Mouse (Mus musculus) MEL (cell line): ENCODE results near the gene Col13a1. TPM values are rescaled to one million over a fixed set of nuclear protein-coding genes. Genes with fewer than 3 reads are reported as not detected.

Source experiments
- DNase-seq: peaks from one replicate; pipeline ENCODE4 v3.0.0; 2011; ENCODE audit warnings: low read depth, low spot score
- H3K27ac ChIP-seq: 2 replicates; pipeline ENCODE4 v1.5.1; 2012; ENCODE audit warnings: low read depth, mild to moderate bottlenecking, control low read depth, low read length, moderate library complexity; ENCODE audit not compliant: control insufficient read depth
- H3K27me3 ChIP-seq, 2 experiments: fragments of 150-350 bp in 1 of 2; sonication (generic) in 1 of 2; 2 replicates each; pipeline ENCODE4 v1.6.1; 2012; ENCODE audit warnings: low read length in 2 of 2, mild to moderate bottlenecking in 2 of 2, improper control_type of control experiment in 1 of 2, moderate library complexity in 1 of 2; ENCODE audit not compliant: insufficient read depth in 2 of 2, control insufficient read depth in 1 of 2
- H3K36me3 ChIP-seq, 2 experiments: 2 replicates each; pipeline ENCODE4 v1.6.1; 2012 to 2014; ENCODE audit warnings: low read length in 2 of 2, improper control_type of control experiment in 1 of 2, inconsistent platforms in 1 of 2, mild to moderate bottlenecking in 1 of 2; ENCODE audit not compliant: insufficient read depth in 2 of 2, control insufficient read depth in 1 of 2
- H3K4me1 ChIP-seq, 2 experiments: fragments of 150-350 bp in 1 of 2; sonication (generic) in 1 of 2; 2 replicates each; pipeline ENCODE4 v1.6.1; 2012; ENCODE audit warnings: low read length in 2 of 2, improper control_type of control experiment in 1 of 2, mild to moderate bottlenecking in 1 of 2; ENCODE audit not compliant: insufficient read depth in 2 of 2, control insufficient read depth in 1 of 2
- H3K4me3 ChIP-seq, 2 experiments: fragments of 150-350 bp in 1 of 2; sonication (generic) in 1 of 2; 2 replicates each; pipeline ENCODE4 v1.5.1; 2012; ENCODE audit warnings: low read depth in 2 of 2, low read length in 2 of 2, mild to moderate bottlenecking in 2 of 2, moderate library complexity in 2 of 2, control low read depth in 1 of 2, improper control_type of control experiment in 1 of 2; ENCODE audit not compliant: control insufficient read depth in 1 of 2, insufficient read depth in 1 of 2
- H3K79me2 ChIP-seq: 2 replicates; pipeline ENCODE4 v1.6.1; 2012; ENCODE audit warnings: mild to moderate bottlenecking, low read length, moderate library complexity; ENCODE audit not compliant: control insufficient read depth, poor library complexity, insufficient read depth
- H3K9ac ChIP-seq: 2 replicates; pipeline ENCODE4 v1.6.1; 2012; ENCODE audit warnings: low read depth, mild to moderate bottlenecking, control low read depth, low read length, moderate library complexity; ENCODE audit not compliant: control insufficient read depth, poor library complexity, severe bottlenecking
- H3K9me3 ChIP-seq: fragments of 150-350 bp; sonication (generic); replicated peaks from 2 replicates; pipeline ENCODE4 v1.6.1; 2012; ENCODE audit warnings: mild to moderate bottlenecking, low read length, improper control_type of control experiment, moderate library complexity; ENCODE audit not compliant: insufficient read depth
- BHLHE40 ChIP-seq: IDR thresholded peaks from 2 replicates; pipeline ENCODE4 v1.6.1; 2012; ENCODE audit warnings: low read depth, mild to moderate bottlenecking, inconsistent platforms, low read length, improper control_type of control experiment, borderline replicate concordance
- CHD1 ChIP-seq: IDR thresholded peaks from 2 replicates; pipeline ENCODE4 v1.6.1; 2012; ENCODE audit warnings: low read depth, mild to moderate bottlenecking, inconsistent platforms, low read length, improper control_type of control experiment
- CTCF ChIP-seq, 3 experiments: IDR thresholded peaks in 2 of 3; conservative IDR thresholded peaks in 1 of 3; 2 replicates each; pipeline ENCODE4 v1.5.1; 2011 to 2012; ENCODE audit warnings: low read length in 3 of 3, low read depth in 2 of 3, mild to moderate bottlenecking in 2 of 3, improper control_type of control experiment in 1 of 3, inconsistent platforms in 1 of 3, mixed read lengths in 1 of 3, moderate library complexity in 1 of 3; ENCODE audit not compliant: control insufficient read depth in 1 of 3, insufficient read depth in 1 of 3, poor library complexity in 1 of 3, severe bottlenecking in 1 of 3
- EP300 ChIP-seq, 2 experiments: IDR thresholded peaks; 2 replicates each; pipeline ENCODE4 v1.6.1; 2011; ENCODE audit warnings: improper control_type of control experiment in 2 of 2, low read length in 2 of 2, low read depth in 1 of 2, mild to moderate bottlenecking in 1 of 2
- ETS1 ChIP-seq: IDR thresholded peaks from 2 replicates; pipeline ENCODE4 v1.6.1; 2012; ENCODE audit warnings: low read depth, mild to moderate bottlenecking, inconsistent platforms, low read length, improper control_type of control experiment, moderate library complexity
- GABPA ChIP-seq: IDR thresholded peaks from 2 replicates; pipeline ENCODE4 v1.6.1; 2012; ENCODE audit warnings: low read depth, mild to moderate bottlenecking, inconsistent platforms, low read length, improper control_type of control experiment, moderate library complexity
- MAX ChIP-seq: IDR thresholded peaks from 2 replicates; pipeline ENCODE4 v1.6.1; 2011; ENCODE audit warnings: low read length, improper control_type of control experiment
- MEF2A ChIP-seq: IDR thresholded peaks from 2 replicates; pipeline ENCODE4 v1.6.1; 2014; ENCODE audit warnings: low read depth, mild to moderate bottlenecking, inconsistent platforms, low read length, improper control_type of control experiment; ENCODE audit not compliant: poor library complexity, insufficient replicate concordance, severe bottlenecking; ENCODE audit errors: extremely low read depth
- MYB ChIP-seq: IDR thresholded peaks from 2 replicates; pipeline ENCODE4 v1.6.1; 2011; ENCODE audit warnings: mild to moderate bottlenecking, low read depth, low read length, improper control_type of control experiment
- POLR2A ChIP-seq, 2 experiments: IDR thresholded peaks; 2 replicates each; pipeline ENCODE4 v1.6.1; 2011 to 2012; ENCODE audit warnings: low read length in 2 of 2, mild to moderate bottlenecking in 2 of 2, control low read depth in 1 of 2, improper control_type of control experiment in 1 of 2, low read depth in 1 of 2, moderate library complexity in 1 of 2; ENCODE audit not compliant: control insufficient read depth in 1 of 2, insufficient read depth in 1 of 2, poor library complexity in 1 of 2
- POLR2AphosphoS2 ChIP-seq: IDR thresholded peaks from 2 replicates; pipeline ENCODE4 v1.6.1; 2011; ENCODE audit warnings: low read length, improper control_type of control experiment
- POLR2AphosphoS5 ChIP-seq: IDR thresholded peaks from 2 replicates; pipeline ENCODE4 v1.6.1; 2012; ENCODE audit warnings: low read depth, borderline replicate concordance, mild to moderate bottlenecking, inconsistent platforms, low read length, moderate library complexity, mixed read lengths
- RAD21 ChIP-seq: IDR thresholded peaks from 2 replicates; pipeline ENCODE4 v1.6.1; 2011; ENCODE audit warnings: mild to moderate bottlenecking, low read depth, low read length, improper control_type of control experiment
- SIN3A ChIP-seq: IDR thresholded peaks from 2 replicates; pipeline ENCODE4 v1.6.1; 2012; ENCODE audit warnings: low read length, improper control_type of control experiment, inconsistent platforms
- TAL1 ChIP-seq: IDR thresholded peaks from 2 replicates; pipeline ENCODE4 v1.6.1; 2012; ENCODE audit warnings: mild to moderate bottlenecking, inconsistent platforms, low read length, moderate library complexity, mixed read lengths
- TBP ChIP-seq: IDR thresholded peaks from 2 replicates; pipeline ENCODE4 v1.8.0; 2011; ENCODE audit warnings: low read depth, low read length, improper control_type of control experiment
- TCF12 ChIP-seq: IDR thresholded peaks from 2 replicates; pipeline ENCODE4 v1.6.1; 2014; ENCODE audit warnings: low read depth, mild to moderate bottlenecking, inconsistent platforms, low read length, improper control_type of control experiment, moderate library complexity
- UBTF ChIP-seq: IDR thresholded peaks from 2 replicates; pipeline ENCODE4 v1.6.1; 2012; ENCODE audit warnings: low read depth, mild to moderate bottlenecking, inconsistent platforms, low read length, improper control_type of control experiment, moderate library complexity, borderline replicate concordance; ENCODE audit not compliant: insufficient read depth
- USF2 ChIP-seq, 2 experiments: IDR thresholded peaks; 2 replicates each; pipeline ENCODE4 v1.6.1; 2011 to 2012; ENCODE audit warnings: improper control_type of control experiment in 2 of 2, low read length in 2 of 2, borderline replicate concordance in 1 of 2, inconsistent platforms in 1 of 2, low read depth in 1 of 2, mild to moderate bottlenecking in 1 of 2; ENCODE audit not compliant: insufficient read depth in 1 of 2
- ZC3H11A ChIP-seq: IDR thresholded peaks from 2 replicates; pipeline ENCODE4 v1.6.1; 2012; ENCODE audit warnings: low read depth, mild to moderate bottlenecking, inconsistent platforms, low read length, improper control_type of control experiment
- ZMIZ1 ChIP-seq: IDR thresholded peaks from 2 replicates; pipeline ENCODE4 v1.6.1; 2012; ENCODE audit warnings: low read depth, mild to moderate bottlenecking, inconsistent platforms, low read length, improper control_type of control experiment, moderate library complexity
- polyA plus RNA-seq, 2 experiments: library from polyadenylated mRNA; stranded (reverse) in 1 of 2; unstranded in 1 of 2; fragments of >175 nt in 1 of 2; fragments of >200 nt in 1 of 2; gene quantifications; 2 replicates each; pipeline versions ENCODE4 v1.2.1 to v1.2.4; 2012; ENCODE audit warnings: low replicate concordance in 2 of 2, low read depth in 1 of 2; ENCODE audit not compliant: insufficient read length in 2 of 2, insufficient read depth in 1 of 2, missing spikeins in 1 of 2
- total RNA-seq: library from RNA; depleted of rRNA; stranded (reverse); fragments of 300-350 nt; gene quantifications from 2 replicates; pipeline ENCODE4 v1.2.3, GENCODE M21; 2012

Col13a1 gene
- total and polyA plus RNA-seq, 3 experiments = not detected

DNA sequence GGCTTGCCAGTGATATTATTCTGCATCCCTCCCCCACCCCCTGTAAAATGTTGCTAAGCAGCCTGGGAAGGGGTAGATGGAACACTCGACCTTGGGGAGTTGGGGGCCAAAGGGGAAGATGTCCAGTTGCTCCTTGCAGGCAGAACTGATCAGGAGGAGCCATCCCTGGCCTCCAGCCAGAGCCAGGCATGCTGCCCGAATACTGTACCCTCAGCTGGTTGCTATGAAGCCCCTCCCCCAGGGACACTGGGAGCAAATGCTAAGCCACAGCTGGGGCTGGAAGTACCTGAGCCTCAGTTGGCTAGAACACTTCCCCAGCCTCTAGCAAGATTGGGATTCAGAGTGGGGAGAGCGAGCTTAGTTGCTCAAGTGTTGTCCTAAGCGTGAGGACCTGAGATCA, 6.9 kb downstream of the Col13a1 start:
- H3K27me3 ChIP-seq = no peaks in the 10 kb centered on the region
- no peaks in the 10 kb centered on the region for H3K4me1 ChIP-seq
- DNase-seq = no peak
- TF ChIP-seq BHLHE40 = no peak
- TF ChIP-seq UBTF = no peak
- no peak for TF ChIP-seq MYB
- TF ChIP-seq ZMIZ1 = no peak
- no peak for TF ChIP-seq POLR2AphosphoS5
- TF ChIP-seq EP300 (IDR thresholded peaks at IDR 0.05; ENCODE audit: low read depth in 1 of 2, low read length in 2 of 2) = no peak
- TF ChIP-seq CHD1 = no peak
- no peak for TF ChIP-seq TBP
- no peaks in the 10 kb centered on the region for H3K36me3 ChIP-seq
- H3K9me3 ChIP-seq = no peaks in the 10 kb centered on the region
- H3K27ac ChIP-seq = no peak overlapping the region
- H3K4me3 ChIP-seq = no peak overlapping the region
- H3K9ac ChIP-seq = no peak overlapping the region
- no peaks in the 10 kb centered on the region for H3K79me2 ChIP-seq

GRCm38 (mm10) chr10:61968003-61968553, 10.8 kb downstream of the Col13a1 start:
- H3K9ac ChIP-seq = no peak overlapping the region
- no peak overlapping the region for H3K27ac ChIP-seq
- no peaks in the 10 kb centered on the region for H3K27me3 ChIP-seq

GRCm38 (mm10) chr10:61967207-61967606, 11.7 kb downstream of the Col13a1 start:
- H3K9me3 ChIP-seq = no peaks in the 10 kb centered on the region
- no peak overlapping the region for H3K9ac ChIP-seq
- H3K27ac ChIP-seq = no peak overlapping the region
- no peak overlapping the region for H3K4me3 ChIP-seq
- no peak for TF ChIP-seq POLR2AphosphoS2
- TF ChIP-seq RAD21 = no peak
- TF ChIP-seq SIN3A = no peak
- no peak for TF ChIP-seq GABPA
- no peak for TF ChIP-seq POLR2AphosphoS5
- TF ChIP-seq POLR2A (IDR thresholded peaks at IDR 0.05; ENCODE audit: control insufficient read depth in 1 of 2, insufficient read depth in 1 of 2, low read depth in 1 of 2, low read length in 2 of 2, poor library complexity in 1 of 2) = no peak
- no peak for TF ChIP-seq ZC3H11A
- TF ChIP-seq ETS1 = no peak
- no peak for TF ChIP-seq USF2 (IDR thresholded peaks at IDR 0.05; ENCODE audit: borderline replicate concordance in 1 of 2, insufficient read depth in 1 of 2, low read depth in 1 of 2, low read length in 2 of 2)
- H3K79me2 ChIP-seq = no peaks in the 10 kb centered on the region
- H3K27me3 ChIP-seq = no peaks in the 10 kb centered on the region
- no peaks in the 10 kb centered on the region for H3K36me3 ChIP-seq
- H3K4me1 ChIP-seq = no peaks in the 10 kb centered on the region
- no peak for DNase-seq

More at GRCm38 (mm10) chr10:61968003-61968553, 10.8 kb downstream of the Col13a1 start:
- TF ChIP-seq CHD1 = no peak
- no peak for TF ChIP-seq CTCF (IDR thresholded peaks at IDR 0.05 in 2 of 3, conservative IDR thresholded peaks at IDR 0.05 in 1 of 3; ENCODE audit: control insufficient read depth in 1 of 3, insufficient read depth in 1 of 3, low read depth in 2 of 3, low read length in 3 of 3, poor library complexity in 1 of 3, severe bottlenecking in 1 of 3)
- no peak for TF ChIP-seq TCF12
- TF ChIP-seq TAL1 = no peak
- no peak for TF ChIP-seq MAX
- no peak for TF ChIP-seq MEF2A
- no peak for DNase-seq
- no peaks in the 10 kb centered on the region for H3K4me1 ChIP-seq
- H3K4me3 ChIP-seq = no peak overlapping the region
- H3K79me2 ChIP-seq = no peaks in the 10 kb centered on the region
- H3K36me3 ChIP-seq = no peaks in the 10 kb centered on the region
- no peaks in the 10 kb centered on the region for H3K9me3 ChIP-seq
